Mouse (Mus musculus) liver, embryonic 12.5 days (tissue): ENCODE results near the gene Zbp1. TPM values are rescaled to one million over a fixed set of nuclear protein-coding genes. Genes with fewer than 3 reads are reported as not detected.

Experiments
- ATAC-seq: fragments of 200-750 bp; cut with Nextera tagmentation; 2 replicates; pipeline ENCODE4 v1.8.0; 2017; ENCODE audit warnings: moderate number of reproducible peaks, mild to moderate bottlenecking, moderate library complexity
- H3K27ac ChIP-seq: fragments of 300-500 bp; sonication (generic); 2 replicates; pipeline ENCODE4 v1.5.1; 2016; ENCODE audit warnings: mild to moderate bottlenecking
- H3K27me3 ChIP-seq: fragments of 300-500 bp; sonication (generic); replicated peaks from 2 replicates; pipeline ENCODE4 v1.6.1; 2016; ENCODE audit warnings: mild to moderate bottlenecking, moderate library complexity
- H3K36me3 ChIP-seq: fragments of 300-500 bp; sonication (generic); 2 replicates; pipeline ENCODE4 v1.6.1; 2016; ENCODE audit warnings: mild to moderate bottlenecking, moderate library complexity
- H3K4me1 ChIP-seq: fragments of 300-500 bp; sonication (generic); 2 replicates; pipeline ENCODE4 v1.6.1; 2016
- H3K4me2 ChIP-seq: fragments of 300-500 bp; sonication (generic); 2 replicates; pipeline ENCODE4 v1.6.1; 2016; ENCODE audit warnings: mild to moderate bottlenecking, moderate library complexity
- H3K4me3 ChIP-seq: fragments of 300-500 bp; sonication (generic); 2 replicates; pipeline ENCODE4 v1.5.1; 2016; ENCODE audit warnings: mild to moderate bottlenecking, moderate library complexity
- H3K9ac ChIP-seq: fragments of 300-500 bp; sonication (generic); 2 replicates; pipeline ENCODE4 v1.6.1; 2016; ENCODE audit warnings: mild to moderate bottlenecking, moderate library complexity
- H3K9me3 ChIP-seq: fragments of 300-500 bp; sonication (generic); replicated peaks from 2 replicates; pipeline ENCODE4 v1.6.1; 2016; ENCODE audit warnings: mild to moderate bottlenecking, moderate library complexity
- WGBS: fragments of 180-500 bp; shearing (Covaris S2); methylation state at CpG from one replicate; pipeline ENCODE4 v1.1.7; 2016; ENCODE audit not compliant: insufficient replicate concordance; 5-methylcytosine and 5-hydroxymethylcytosine counted together
- polyA plus RNA-seq: library from polyadenylated mRNA; unstranded; fragments of >200 nt; fragmentation: Nextera tagmentation; extraction: Ambion mirVana; gene quantifications from 2 replicates; pipeline ENCODE4 v1.2.1, GENCODE M21; 2016

Zbp1 gene
- polyA plus RNA-seq, 1 experiment from 2014 or later: 0.21 TPM

DNA sequence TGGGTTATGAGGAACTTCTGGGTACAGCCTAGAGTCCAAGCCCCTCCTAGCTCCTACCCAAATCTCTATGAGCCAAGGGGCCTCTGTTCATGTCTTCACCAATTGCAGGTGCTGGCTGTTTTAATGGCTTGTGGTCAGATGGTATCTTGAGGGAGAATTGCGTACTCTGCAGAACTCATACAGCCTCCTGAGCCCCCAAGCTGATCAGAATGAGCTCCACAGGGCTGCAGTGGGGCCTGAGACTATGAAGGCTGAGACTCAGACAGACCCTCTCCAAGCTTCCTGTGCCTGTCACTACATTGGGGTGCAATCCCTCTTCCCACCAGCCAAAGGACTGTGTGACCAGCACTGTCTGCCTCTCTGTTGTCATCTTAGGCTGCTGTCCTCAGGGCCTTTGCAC lies 46.3 kb downstream of the Zbp1 start:
- 41% methylated on average over 1 of the region's 1 CpGs for WGBS
- H3K27ac ChIP-seq: no peak overlapping the region
- no peak for ATAC-seq

DNA sequence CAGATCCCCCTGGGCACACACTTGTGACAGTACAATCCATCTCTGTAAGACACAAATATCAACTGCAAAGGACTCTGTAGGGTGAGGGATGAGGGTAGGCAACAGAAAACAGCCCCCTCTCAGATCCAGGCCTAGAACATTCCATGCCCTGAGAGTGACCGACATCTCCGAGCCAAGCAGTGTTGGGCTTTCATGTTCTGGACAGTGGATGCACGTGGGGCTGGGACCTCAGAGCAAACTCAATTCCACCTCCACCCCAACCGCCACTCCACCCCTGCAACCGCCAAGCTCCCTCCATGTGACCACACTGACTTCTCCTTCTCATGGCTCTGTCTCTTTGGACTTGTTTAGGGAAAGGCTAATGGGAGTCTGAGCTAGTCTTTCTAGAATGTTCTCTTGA lies 46.8 kb downstream of the Zbp1 start:
- WGBS: 56% methylated on average over 5 of the region's 5 CpGs
- H3K27ac ChIP-seq: no peak overlapping the region
- peaks cover 6% of the 10 kb centered on the region; the same call in 1 of the 2 replicates for H3K9me3 ChIP-seq
- H3K4me2 ChIP-seq: peak overlapping the region; percentile 41
- no peak overlapping the region for H3K4me3 ChIP-seq
- H3K36me3 ChIP-seq: no peaks in the 10 kb centered on the region
- peaks cover 31% of the 10 kb centered on the region for H3K4me1 ChIP-seq
- H3K27me3 ChIP-seq: peaks cover 54% of the 10 kb centered on the region
- ATAC-seq: no peak
- H3K9ac ChIP-seq: no peak overlapping the region

More for the DNA sequence above, 46.3 kb downstream of the Zbp1 start:
- H3K9ac ChIP-seq: no peak overlapping the region
- no peaks in the 10 kb centered on the region for H3K36me3 ChIP-seq
- no peak overlapping the region for H3K4me3 ChIP-seq
- H3K4me2 ChIP-seq: no peak overlapping the region
- H3K9me3 ChIP-seq: peaks cover 6% of the 10 kb centered on the region; the same call in 1 of the 2 replicates
- peaks cover 58% of the 10 kb centered on the region for H3K27me3 ChIP-seq
- peaks cover 31% of the 10 kb centered on the region for H3K4me1 ChIP-seq

DNA sequence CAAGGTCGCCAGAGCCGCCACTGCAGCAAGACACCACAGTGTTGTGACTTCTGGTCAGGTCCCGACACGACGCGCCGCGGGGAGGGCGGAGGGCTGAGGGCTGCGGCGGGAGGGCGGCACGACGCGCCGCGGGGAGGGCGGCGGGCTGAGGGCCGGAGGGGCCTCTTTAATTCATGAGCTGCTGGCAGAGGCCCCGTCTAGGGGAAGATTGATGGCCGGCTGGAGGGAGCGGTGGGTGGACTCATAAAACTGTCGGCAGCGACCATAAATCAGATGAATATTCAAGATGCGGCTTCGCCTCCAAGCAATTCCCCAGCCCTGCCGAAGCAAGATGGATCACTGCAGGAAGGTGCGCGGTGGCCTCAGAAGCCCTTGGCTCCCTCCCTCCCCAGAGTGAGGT lies 47.3 kb downstream of the Zbp1 start:
- H3K4me1 ChIP-seq: peaks cover 31% of the 10 kb centered on the region
- H3K27me3 ChIP-seq: peaks cover 53% of the 10 kb centered on the region
- 6% methylated on average over 30 of the region's 30 CpGs for WGBS
- no peak overlapping the region for H3K9ac ChIP-seq
- peak overlapping the region; percentile 20; the same call in 1 of the 2 replicates for H3K4me3 ChIP-seq
- peak overlapping the region; percentile 41 for H3K4me2 ChIP-seq
- no peaks in the 10 kb centered on the region for H3K36me3 ChIP-seq
- H3K27ac ChIP-seq: no peak overlapping the region
- H3K9me3 ChIP-seq: peaks cover 6% of the 10 kb centered on the region; the same call in 1 of the 2 replicates
- no peak for ATAC-seq

DNA sequence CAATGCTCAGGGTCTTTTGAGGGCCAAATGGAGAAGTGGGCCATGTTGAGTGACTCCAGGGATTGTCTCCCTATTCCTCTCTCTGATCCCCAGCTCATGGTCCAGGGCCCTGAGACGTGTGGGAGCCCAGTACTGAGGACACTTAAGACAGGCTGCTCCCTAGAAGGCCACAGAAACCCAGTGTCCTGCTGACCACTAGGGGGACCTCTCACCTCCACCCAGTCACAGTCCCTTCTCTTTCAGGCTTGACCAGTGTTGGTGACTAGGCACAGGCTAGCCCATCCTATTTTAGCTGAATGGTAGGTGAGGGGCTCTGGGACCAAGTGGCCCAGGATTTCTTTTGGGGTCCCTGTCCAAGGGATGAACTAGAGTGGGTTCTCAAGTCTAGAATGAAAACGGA lies 48.0 kb downstream of the Zbp1 start:
- H3K9ac ChIP-seq: no peak overlapping the region
- H3K36me3 ChIP-seq: no peaks in the 10 kb centered on the region
- peaks cover 53% of the 10 kb centered on the region for H3K27me3 ChIP-seq
- ATAC-seq: no peak
- peaks cover 5% of the 10 kb centered on the region; the same call in 1 of the 2 replicates for H3K9me3 ChIP-seq
- WGBS: 35% methylated on average over 2 of the region's 2 CpGs
- no peak overlapping the region for H3K4me3 ChIP-seq
- no peak overlapping the region for H3K27ac ChIP-seq
- no peak overlapping the region for H3K4me2 ChIP-seq
- H3K4me1 ChIP-seq: peaks cover 31% of the 10 kb centered on the region

DNA sequence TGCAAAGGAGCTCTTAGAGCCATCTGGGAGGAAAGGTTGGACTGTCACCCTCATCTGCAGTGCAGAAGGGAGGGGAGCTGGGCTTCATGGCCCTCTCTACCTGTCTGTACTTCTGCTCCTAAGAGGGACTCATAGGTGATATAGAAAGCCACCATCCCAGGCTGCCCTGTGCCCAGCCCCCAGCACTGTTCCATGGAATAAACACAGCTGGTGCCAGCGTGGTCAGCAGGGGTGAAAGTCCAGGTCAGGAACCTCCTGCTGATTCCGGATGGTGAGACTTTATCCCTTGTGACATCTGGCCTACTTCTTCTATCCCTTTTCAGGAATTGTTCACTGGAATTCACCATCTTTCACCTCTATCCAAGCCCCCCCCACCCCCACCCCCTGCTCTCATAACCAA lies 48.6 kb downstream of the Zbp1 start:
- ATAC-seq: no peak
- Histone ChIP-seq H3K4me2 (no peak overlapping the region), H3K27me3 (peaks cover 53% of the 10 kb centered on the region), H3K36me3 (no peaks in the 10 kb centered on the region), H3K4me1 (peaks cover 31% of the 10 kb centered on the region), H3K9ac (no peak overlapping the region), H3K9me3 (no peaks in the 10 kb centered on the region), H3K27ac (no peak overlapping the region), H3K4me3 (no peak overlapping the region)
- 44% methylated on average over 2 of the region's 2 CpGs for WGBS

DNA sequence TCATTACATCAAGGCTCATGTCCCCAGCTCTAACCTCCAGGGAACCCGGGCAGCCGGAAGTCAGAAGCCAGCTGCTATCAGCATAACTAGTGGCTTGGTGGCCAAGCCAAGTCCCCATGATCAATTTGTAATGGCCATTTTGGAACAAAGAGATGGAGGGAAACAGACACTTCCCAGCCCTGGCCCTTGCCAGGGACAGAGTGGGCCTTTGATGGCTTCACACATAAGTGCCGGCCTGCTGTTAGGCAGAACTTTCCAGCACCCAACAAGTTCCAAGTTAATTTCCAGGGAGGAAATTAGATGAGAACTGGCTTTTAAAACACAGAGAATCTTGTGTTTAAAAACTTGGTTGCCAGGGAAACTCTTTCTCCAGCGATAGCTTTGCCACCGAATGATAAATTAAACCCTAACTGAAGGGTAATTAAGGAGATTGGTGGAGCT lies 50.3 kb downstream of the Zbp1 start:
- Histone ChIP-seq H3K4me2 (no peak overlapping the region), H3K36me3 (no peaks in the 10 kb centered on the region), H3K4me3 (no peak overlapping the region), H3K9ac (no peak overlapping the region), H3K27ac (no peak overlapping the region), H3K4me1 (peaks cover 18% of the 10 kb centered on the region), H3K27me3 (peaks cover 46% of the 10 kb centered on the region), H3K9me3 (no peaks in the 10 kb centered on the region)
- 53% methylated on average over 5 of the region's 5 CpGs for WGBS
- ATAC-seq: no peak

DNA sequence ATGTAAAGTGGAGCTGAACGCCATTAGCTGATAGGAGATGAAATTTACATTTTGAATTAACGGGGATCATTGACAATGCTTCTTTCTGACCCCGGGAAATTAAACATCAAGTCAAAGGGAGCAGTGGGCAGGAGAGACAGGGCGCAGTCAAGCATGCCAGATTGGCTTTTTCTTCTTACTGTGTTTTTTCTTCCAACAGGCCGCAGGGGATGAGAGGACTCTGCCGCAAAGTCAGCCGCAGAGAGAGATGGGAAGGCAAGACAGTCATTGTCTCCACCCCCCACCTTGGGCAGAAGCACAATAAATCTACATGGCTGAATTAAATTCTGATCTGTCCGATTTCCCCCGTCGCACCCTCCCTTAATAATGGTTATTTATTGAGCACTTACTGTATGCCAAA lies 53.4 kb downstream of the Zbp1 start:
- Histone ChIP-seq H3K4me1 (no peaks in the 10 kb centered on the region), H3K9ac (no peak overlapping the region), H3K27me3 (peaks cover 26% of the 10 kb centered on the region), H3K9me3 (no peaks in the 10 kb centered on the region), H3K4me3 (no peak overlapping the region), H3K4me2 (no peak overlapping the region), H3K36me3 (no peaks in the 10 kb centered on the region), H3K27ac (no peak overlapping the region)
- 71% methylated on average over 10 of the region's 10 CpGs for WGBS
- ATAC-seq: no peak

DNA sequence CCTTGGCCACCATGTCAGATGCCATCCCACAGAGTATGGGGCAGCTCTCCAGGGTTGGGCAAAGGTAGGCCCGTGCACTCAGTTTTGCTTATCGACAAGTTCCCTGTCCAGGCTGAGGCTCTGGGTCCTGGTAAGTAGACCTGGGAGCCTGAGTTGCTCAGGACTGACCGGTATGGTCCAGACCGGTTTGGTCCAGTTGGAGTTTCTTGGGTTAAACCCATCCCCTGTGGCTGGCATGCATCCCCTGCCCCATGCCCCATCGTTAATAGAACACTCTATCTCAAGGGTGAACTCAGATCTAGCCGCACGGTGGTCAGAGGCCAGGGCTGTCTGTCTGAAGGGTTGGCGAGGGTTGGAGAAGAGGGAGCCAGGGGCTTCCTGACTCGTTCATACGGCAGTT lies 53.8 kb downstream of the Zbp1 start:
- Histone ChIP-seq H3K27me3 (peaks cover 22% of the 10 kb centered on the region), H3K4me1 (no peaks in the 10 kb centered on the region), H3K9ac (no peak overlapping the region), H3K4me3 (no peak overlapping the region), H3K9me3 (no peaks in the 10 kb centered on the region), H3K4me2 (no peak overlapping the region), H3K36me3 (no peaks in the 10 kb centered on the region), H3K27ac (no peak overlapping the region)
- ATAC-seq: no peak
- 66% methylated on average over 10 of the region's 10 CpGs for WGBS

DNA sequence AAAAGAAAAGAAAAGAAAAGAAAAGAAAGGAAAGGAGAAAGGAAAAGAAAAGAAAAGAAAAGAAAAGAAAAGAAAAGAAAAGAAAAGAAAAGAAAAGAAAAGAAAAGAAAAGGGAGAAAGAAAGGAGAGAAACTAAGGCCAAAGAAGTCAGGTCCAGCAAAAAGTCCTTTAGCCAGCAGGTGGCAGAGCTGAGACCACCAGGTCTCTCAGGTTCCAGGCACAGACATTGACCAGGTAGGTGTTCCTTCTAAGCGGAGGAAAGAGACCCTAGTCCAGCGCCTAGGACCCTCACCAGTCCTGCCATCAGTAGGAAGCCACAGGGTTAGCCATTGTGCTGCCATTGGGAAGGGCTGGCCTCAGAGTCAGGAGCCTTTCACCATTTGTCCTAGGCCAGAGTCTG lies 54.4 kb downstream of the Zbp1 start:
- no peak for ATAC-seq
- Histone ChIP-seq H3K9me3 (no peaks in the 10 kb centered on the region), H3K27ac (no peak overlapping the region), H3K4me1 (no peaks in the 10 kb centered on the region), H3K9ac (no peak overlapping the region), H3K27me3 (peaks cover 16% of the 10 kb centered on the region; the same call in 1 of the 2 replicates), H3K36me3 (no peaks in the 10 kb centered on the region), H3K4me3 (no peak overlapping the region), H3K4me2 (no peak overlapping the region)
- 21% methylated on average over 2 of the region's 2 CpGs for WGBS

DNA sequence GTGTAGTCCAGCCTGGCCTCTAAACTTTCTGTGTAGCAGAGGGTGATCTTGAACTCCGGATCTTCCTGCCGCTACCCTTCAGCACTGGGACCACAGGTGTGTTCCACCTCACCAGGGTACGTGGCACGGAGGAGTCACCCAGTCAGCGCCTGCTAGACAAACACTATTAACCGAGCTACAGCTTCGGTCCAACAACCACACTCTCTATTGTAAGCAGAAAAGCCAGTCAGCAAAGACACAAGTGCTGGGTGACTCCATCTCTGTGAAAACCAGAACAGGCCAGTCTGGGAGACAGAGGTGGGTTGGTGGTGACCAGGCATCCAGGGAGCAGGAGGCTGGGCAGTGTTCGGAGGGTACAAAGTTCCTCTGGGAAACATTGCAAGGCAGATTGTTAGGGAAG lies 55.3 kb downstream of the Zbp1 start:
- no peak for ATAC-seq
- no peaks in the 10 kb centered on the region for H3K4me1 ChIP-seq
- 76% methylated on average over 8 of the region's 8 CpGs for WGBS
- H3K4me3 ChIP-seq: no peak overlapping the region
- no peaks in the 10 kb centered on the region for H3K9me3 ChIP-seq
- no peak overlapping the region for H3K9ac ChIP-seq
- H3K4me2 ChIP-seq: no peak overlapping the region
- no peaks in the 10 kb centered on the region for H3K36me3 ChIP-seq
- peaks cover 9% of the 10 kb centered on the region; the same call in 1 of the 2 replicates for H3K27me3 ChIP-seq
- H3K27ac ChIP-seq: no peak overlapping the region

DNA sequence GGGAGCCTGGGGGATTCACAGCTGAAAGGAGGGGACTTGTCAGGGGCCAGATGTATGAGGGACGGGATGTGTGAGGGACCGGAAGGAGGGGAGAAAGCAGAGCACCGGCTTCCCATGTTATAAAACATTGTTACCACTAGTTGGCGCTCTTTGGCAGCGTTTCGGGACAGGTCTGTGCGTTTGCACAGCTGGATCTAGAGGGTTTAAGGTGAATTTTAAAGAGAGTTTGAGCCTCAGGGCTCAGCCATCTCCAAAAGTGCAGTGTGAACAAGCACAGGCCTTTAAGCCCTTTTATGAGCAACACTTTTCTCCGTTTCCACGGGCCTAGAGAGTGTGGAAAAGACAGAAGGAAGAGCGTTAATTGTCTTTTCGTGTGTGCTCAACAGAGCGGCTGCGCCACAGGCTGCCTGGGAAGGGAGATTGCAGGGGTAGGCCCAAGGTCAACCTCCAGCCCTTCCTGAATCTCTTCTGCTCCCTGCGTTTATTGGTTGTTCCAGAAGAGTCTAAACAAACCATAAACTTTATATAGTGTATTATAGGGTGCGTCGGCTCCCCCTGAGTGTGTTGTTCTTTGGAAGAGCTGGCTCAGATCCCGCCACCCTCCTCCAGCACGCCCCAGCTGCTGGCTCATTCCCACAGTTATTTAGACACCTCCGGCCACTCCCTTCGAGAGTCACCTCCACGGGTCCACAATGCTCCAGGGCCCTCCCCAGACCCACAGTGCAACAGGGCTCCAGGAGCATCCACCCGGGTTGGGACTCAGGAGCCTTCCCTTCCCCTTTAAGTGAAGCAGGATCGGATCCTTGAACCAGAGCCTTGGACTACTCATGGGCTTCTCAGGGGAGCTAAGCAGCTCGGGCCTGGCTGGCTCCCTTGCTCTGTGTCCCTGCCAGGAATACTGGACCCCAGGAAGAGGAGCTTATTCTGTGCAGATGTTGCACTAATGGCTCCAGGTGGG lies 59.1 kb downstream of the Zbp1 start:
- ATAC-seq: no peak
- 48% methylated on average over 24 of the region's 24 CpGs for WGBS
- Histone ChIP-seq H3K27ac (no peak overlapping the region), H3K36me3 (no peaks in the 10 kb centered on the region), H3K27me3 (peaks cover 12% of the 10 kb centered on the region; the same call in 1 of the 2 replicates), H3K4me2 (no peak overlapping the region), H3K9me3 (no peaks in the 10 kb centered on the region), H3K4me1 (no peaks in the 10 kb centered on the region), H3K9ac (no peak overlapping the region), H3K4me3 (no peak overlapping the region)

DNA sequence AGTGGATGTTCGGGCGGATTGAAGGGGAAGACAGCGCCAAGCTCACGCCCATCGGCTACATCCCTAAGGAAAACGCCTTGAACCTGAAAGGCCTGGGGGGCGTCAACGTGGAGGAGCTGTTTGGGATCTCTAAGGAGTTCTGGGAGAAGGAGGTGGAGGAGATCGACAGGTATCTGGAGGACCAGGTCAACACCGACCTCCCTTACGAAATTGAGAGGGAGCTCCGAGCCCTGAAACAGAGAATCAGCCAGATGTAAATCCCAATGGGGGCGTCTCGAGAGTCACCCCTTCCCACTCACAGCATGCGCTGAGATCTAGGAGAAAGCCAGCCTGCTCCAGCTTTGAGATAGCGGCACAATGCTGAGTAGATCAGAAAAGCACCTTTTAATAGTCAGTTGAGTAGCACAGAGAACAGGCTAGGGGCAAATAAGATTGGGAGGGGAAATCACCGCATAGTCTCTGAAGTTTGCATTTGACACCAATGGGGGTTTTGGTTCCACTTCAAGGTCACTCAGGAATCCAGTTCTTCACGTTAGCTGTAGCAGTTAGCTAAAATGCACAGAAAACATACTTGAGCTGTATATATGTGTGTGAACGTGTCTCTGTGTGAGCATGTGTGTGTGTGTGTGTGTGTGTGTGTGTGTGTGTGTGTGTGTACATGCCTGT lies 60.2 kb downstream of the Zbp1 start:
- H3K4me3 ChIP-seq: no peak overlapping the region
- no peaks in the 10 kb centered on the region for H3K36me3 ChIP-seq
- no peaks in the 10 kb centered on the region for H3K4me1 ChIP-seq
- no peak overlapping the region for H3K4me2 ChIP-seq
- H3K27ac ChIP-seq: no peak overlapping the region
- H3K27me3 ChIP-seq: peaks cover 12% of the 10 kb centered on the region; the same call in 1 of the 2 replicates
- WGBS: 75% methylated on average over 19 of the region's 19 CpGs
- no peaks in the 10 kb centered on the region for H3K9me3 ChIP-seq
- no peak overlapping the region for H3K9ac ChIP-seq
- no peak for ATAC-seq
